Mouse (Mus musculus) gastrocnemius, postnatal 25 days (tissue): Measurements from ENCODE around the gene Map4k3. TPM values are rescaled to one million over a fixed set of nuclear protein-coding genes. Genes with fewer than 3 reads are reported as not detected.
"Not testable (repeated sequence)": the region's sequence is repeated elsewhere in the genome, so short reads cannot be mapped to it uniquely, and the experiment has no call there.

Experiments used
- DNase-seq: peaks from one replicate; pipeline ENCODE4 v3.0.0; 2022
- long read RNA-seq, 2 experiments: library from polyadenylated mRNA; stranded (forward); transcript quantifications; one replicate each; pipeline ENCODE4 v2.0.0; 2021
- total RNA-seq, 2 experiments: library from RNA; stranded (reverse); gene quantifications; 1 replicate in 1 of 2; 2 replicates in 1 of 2; pipeline ENCODE4 v1.2.3; 2021

Gene Map4k3
- 10 to 100 TPM; 12.4 to 15.0 TPM for total RNA-seq
- long read RNA-seq, experiment 1, full-length matches to known transcripts, result 2 of 7 reads
- long read RNA-seq, experiment 1, partial matches to known transcripts, result 0 of 7 reads
- long read RNA-seq, experiment 1, other reads (novel, unspliced or antisense), result 5 of 7 reads
- long read RNA-seq, experiment 2, full-length matches to known transcripts, result 8 of 18 reads
- long read RNA-seq, experiment 2, partial matches to known transcripts, result 2 of 18 reads
- long read RNA-seq, experiment 2, other reads (novel, unspliced or antisense), result 8 of 18 reads

DNA sequence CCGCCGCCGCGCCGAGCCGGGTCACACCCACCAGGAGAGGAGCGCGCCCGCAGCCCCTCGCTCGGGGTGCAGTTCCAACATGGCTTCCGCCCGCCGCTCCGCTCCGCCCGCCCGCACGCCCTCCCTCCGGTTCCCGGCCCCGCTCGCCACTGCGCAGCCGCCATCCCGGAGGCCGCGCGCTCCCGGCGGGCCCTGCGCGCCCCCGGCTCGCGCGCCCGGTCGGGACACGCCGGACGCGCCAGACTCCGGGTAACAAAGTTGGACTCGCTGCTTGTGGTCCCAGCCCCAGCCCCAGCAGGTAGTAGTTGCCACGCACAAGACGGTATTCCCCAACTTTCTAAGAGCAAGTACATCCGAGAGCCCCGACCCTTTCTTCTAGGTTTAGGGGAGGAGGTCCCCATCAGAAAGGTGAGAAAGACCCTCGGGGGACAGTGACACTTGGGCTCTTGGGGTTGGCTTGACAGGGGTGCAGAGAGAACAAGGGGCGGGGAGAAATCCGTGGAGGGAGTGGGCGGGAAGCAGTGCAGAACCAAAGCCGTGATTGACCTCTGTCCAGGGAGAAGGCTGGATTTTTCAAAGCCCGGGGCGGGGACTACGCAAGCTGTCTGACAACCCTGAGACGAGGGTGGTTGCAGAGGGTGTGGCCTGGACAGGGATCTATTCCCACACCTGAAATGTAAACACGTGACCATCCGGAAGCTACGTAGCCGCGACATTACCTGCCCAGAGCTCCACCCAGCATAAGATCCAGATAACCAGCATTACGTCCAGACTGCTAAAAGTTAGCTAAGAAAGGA is at the start of gene Map4k3:
Map4k3 (minus strand) TSS at position 424 of the 797 bp plus-strand sequence.
- DNase-seq, result peak; percentile 87

- peak; percentile 12 for DNase-seq
Measured at GRCm38 (mm10) chr17:80777581-80777980, 49.3 kb upstream of the Map4k3 start.

DNA sequence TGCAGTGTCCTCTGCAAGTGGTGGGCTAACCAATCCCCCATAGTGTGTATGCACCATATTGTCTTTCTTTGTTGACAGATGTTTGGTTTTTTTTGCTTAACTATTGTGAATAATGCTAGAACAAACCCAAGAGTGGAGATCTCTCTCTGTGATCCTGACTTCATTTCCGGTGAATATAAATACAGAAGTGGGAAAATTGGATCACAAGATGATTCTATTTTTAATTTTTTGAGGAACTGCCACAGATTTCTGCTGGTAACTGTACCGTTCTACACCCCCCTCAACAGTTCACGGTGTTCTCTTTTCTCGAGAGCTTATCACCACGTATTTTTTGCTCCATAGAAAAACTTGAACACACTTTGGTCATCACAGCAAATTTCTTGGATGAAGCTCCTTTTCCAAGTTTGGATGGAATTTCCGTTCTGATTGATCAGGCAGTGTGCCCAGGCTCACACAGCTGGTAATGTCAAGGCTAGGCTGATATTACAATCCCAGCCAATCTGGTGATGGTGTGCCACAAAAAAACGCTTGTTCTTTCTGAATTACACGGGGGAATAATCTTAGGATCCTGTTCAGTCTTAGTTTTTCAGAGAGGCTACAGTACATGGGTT is 47.0 kb upstream of the Map4k3 start:
- peak; percentile 38 for DNase-seq

- no peak for DNase-seq
Measured at GRCm38 (mm10) chr17:80772545-80773453, 44.5 kb upstream of the Map4k3 start.

DNA sequence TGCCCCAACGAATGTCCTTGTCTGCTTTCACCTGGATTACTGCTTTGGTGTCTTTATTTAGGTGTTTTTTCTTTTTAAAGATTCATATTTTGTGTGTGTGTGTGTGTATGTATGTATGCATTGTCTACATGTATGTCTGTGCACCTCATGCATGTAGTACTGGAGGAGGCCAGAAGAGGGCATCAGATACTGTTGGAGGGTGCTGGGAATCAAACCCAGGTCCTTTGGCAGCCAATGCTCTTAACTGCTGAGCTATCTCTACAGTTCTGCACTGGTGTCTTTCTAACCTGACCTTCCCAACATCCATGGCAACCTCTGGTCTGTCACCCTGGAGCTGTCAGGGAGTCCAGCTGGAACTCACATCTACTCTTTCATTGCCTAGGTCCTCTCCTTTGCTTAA is 41.8 kb upstream of the Map4k3 start:
- DNase-seq, result no peak

DNA sequence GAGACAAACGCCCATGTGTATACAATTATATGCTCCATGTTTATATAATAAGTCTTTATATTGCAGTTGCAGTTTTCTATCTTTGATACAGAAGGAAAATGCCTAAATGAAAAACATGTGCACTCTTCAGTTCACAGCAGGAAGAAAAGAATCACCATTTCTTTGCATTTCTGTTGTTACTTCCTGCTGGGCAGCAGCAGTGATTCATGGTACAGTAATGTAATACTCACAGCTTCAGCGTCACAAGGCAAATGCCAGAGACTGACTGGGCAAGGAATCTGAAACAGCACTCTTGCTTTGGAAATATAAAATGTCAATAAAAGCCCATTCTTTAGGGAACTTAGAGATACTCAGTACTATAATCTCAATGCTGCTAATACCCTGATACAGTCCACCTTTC is 36.9 kb upstream of the Map4k3 start:
- no peak for DNase-seq

DNA sequence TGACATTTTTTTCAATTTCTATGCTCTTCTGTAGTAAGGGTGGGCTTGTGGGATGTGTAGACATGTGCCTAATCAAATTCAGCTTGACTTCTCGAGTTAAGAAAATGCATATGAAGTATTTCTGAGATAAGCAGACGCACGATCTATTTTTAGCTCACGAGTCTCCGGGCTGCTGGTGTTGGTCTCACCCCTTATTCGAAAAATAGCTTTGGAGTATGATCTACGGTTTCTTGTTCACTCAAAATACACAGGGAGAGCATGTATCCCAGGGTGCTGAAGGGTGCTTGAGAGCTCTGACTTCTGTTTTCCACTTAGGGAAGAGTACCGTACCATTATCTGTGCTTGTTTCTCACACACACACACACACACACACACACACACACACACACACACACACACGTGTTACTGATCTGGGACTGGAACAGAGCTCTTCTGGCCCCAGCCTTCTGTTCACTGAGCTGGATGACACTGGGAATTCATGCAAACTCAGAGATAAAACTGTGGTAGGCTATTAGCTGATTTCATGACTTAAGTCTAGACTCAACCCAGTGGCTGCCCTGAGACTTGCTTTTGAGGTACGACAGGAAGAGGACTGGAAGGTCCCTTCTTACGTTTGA is 34.9 kb upstream of the Map4k3 start:
- DNase-seq, result no peak

GRCm38 (mm10) chr17:80762391-80763040 is 34.2 kb upstream of the Map4k3 start:
- DNase-seq, result no peak

DNA sequence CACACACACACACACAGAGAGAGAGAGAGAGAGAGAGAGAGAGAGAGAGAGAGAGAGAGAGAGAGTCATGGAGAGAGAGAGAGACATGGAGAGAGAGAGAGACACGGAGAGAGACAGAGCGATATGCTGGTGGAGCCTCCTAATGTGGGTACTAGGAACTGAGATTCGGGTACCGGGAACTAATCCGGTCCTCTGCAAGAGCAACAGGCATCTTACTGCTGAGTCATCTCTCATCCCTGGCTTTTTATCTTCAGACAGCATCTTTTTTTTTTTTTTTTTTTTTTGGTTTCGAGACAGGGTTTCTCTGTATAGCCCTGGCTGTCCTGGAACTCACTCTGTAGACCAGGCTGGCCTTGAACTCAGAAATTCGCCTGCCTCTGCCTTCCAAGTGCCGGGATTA is 32.9 kb upstream of the Map4k3 start:
- not testable (repeated sequence) for DNase-seq

DNA sequence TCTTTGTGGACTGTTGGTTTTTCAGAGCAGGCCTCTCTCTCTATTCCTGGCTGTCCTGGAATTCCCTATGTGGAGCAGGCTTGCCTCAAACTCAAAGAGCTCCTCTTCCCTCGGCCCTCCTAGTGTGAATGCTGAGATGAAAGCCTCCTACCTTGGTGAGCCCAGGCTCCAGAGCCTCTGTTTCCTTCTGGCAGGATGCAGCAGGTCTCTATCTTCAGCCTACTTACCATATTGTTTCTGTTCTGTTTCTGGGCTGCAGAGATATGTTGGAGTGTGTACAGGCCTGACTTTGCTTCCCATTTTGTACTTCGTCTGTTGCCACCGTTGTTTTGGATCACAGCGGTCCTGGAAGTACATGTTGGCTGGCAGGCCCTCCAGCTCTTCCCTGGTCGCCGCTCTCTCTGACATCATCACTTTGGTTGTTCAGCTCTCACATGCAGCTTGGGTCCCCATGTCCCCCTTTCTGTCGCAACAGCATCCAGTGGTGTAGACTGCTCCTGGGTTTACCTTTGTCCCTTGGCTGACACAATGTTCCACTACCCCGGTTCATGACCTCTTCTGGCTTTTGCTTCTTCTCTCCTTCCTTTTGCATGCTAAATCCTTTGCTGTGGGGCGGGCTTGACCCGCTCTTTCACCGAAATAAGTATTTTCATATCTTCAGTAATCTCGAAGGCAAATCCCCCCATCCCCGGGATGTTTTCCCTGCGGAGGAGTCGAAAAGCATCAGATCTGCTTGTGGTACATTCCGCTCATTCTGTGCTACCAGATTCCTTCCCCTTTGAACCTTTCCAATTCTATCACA is 32.3 kb upstream of the Map4k3 start:
- DNase-seq, result no peak

- DNase-seq, result no peak
Measured at GRCm38 (mm10) chr17:80756043-80756442, 27.8 kb upstream of the Map4k3 start.

DNA sequence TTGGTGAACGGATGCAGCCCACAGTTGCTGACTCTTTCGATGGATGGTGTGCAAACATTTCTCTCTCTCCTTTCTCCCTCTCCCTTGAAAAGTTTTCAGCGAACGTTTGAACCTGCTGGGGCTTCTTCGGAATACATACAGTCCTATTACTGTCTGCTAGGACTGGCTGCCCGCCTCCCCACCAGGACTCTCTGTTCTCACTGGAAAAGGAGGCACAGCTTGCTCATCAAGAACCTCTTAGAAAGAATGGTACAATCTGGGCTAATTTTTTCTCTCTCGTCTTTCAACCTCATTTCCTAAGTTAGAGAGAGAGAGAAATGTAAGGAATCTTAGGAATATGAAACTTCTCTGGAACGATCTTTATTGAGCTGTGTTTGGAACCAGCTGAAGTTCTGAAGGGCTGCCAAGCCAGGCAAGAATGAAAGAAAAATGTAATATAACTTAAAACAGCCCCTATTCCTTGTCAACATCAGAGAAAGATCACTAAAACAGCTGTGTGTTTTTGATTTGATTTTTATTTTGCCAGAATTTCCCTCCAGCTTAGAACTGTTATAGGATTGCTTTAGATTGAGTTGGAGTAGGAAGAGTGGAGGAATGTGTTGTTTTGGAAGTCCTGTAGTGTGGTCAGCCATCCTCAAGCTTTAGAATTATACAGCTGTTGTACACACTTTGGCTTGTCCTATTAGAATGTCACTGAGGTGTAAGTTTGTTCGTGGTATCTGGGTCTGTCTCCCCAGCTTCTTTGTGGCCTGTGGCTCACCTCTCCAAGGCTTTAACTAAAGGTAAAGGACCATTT is 27.0 kb upstream of the Map4k3 start:
- DNase-seq, result no peak

- no peak for DNase-seq
Measured at GRCm38 (mm10) chr17:80754589-80754988, 26.3 kb upstream of the Map4k3 start.

- DNase-seq, result peak; percentile 20
Measured at GRCm38 (mm10) chr17:80752466-80752865, 24.2 kb upstream of the Map4k3 start.

DNA sequence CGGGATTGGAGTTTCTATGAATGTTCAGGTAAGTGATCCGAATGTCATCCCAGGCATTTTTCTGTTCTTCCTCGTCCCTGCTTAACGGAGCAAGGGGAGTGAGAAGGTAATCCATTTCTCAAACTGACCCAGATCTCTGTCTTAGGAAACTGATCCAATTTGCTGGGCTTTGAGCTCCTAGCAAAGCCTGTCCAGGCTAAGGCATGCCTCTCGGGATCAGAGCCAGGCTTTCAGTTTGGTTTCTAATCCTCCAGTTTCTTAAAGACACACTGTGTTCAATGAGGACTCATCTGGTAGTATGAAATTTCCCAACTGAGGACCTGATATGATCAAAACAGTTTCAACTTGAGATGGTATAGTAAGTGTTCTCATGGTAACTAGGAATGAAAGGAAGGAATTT is 11.1 kb upstream of the Map4k3 start:
- DNase-seq, result no peak

DNA sequence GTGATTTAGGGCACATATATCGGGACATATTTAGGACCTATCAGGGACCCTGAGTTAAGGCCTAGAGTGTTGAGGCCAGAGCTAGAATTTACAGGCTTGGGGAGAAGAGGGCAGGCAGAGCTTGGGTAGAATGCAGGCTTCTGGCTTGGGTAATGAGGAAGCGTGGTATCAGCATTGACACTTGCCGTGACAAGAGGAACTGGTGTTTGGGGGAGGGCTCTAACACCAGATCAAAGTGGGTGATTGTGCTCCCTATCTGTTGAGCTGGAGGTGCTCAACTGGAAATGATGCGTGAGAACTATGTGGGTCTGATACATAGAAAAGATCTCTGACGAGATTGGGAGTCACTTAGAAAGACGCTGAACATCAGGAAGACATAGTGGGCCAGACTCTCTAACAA is 6.4 kb upstream of the Map4k3 start:
- no peak for DNase-seq

DNA sequence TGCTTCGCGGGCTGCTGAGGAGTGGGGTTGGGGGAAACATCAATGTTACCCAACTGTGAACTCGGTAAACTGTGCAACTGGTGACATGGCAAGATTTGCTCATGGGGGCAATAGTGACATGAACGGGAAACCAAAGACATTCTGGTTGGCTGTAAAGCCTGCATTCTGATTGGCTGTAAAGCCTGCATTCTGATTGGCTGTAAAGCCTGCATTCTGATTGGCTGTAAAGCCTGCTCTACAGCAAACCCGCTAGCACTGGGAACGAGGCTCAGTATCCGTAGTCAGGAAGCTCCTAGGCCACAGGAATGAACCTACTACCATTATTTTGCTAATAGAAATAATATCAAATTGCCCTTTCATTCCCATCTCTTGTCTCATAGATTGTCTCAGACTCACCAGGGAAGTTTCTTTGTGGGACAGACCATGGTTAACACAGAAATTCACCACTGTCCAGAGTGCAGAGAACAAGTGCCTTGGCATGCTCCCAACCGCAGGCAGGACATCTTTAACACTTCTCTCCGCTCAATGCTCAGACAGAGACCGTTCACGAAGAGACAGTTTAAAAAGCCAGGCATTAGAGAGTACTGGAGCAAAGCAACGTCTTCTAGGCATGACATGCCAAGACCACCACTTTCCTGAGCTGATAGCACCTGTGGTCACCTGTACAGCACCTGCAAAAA is 5.0 kb upstream of the Map4k3 start:
- DNase-seq, result no peak

DNA sequence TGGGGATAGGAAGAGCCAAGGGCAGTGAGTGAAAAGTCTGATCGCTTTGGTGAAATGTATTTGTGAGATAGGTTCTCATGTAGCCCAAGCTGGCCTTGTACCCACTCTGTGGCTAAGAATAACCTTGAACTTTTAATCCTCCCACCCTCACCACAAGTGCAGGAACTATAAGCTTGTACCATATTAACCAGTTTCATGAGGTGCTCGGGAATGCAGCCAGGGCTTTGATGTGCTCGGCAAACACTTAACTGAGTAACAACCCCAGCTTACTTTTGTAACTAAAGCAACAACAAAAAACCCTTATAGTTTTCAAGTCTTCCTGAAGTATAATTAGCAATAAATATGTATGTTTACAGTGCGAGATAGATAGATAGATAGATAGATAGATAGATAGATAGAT is 4.0 kb upstream of the Map4k3 start:
- no peak for DNase-seq

GRCm38 (mm10) chr17:80730283-80730682 is 2.0 kb upstream of the Map4k3 start:
- DNase-seq, result not testable (repeated sequence)
